ENCODE assay signal across 17 mouse cellular contexts in the genomic region with DNA sequence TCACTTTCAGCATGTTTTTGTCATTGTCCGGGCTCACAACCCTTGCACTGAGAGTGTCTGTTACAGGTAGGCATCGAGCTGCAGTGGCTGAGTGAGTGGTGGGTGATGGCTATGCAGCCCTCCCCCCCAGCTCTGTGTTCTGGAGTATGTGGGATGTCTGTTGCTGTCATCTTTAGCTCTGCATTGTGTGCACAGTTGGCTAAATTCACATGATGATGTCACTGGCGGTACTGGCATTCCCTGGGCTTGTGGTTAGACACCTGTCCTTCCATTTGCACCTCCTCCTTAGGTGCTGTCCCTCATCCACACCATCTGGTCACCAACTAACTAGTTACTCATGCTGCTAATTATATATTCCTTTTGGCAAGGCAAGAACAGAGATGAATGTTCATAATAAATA.
A peak's percentile ranks its signal among the peaks of the same experiment; 100 is the strongest.
DNase-seq lines count a peak whose midpoint lies in the region; ATAC-seq and TF ChIP-seq lines count a peak whose summit lies in the region.
"Had no signal": no experiment of that assay in that cellular context is flagged by ENCODE, and none has a peak within 500 bp of the region (broad histone marks: within the 10 kb centered on the region; RNA-seq: fewer than 3 reads in every experiment).

No protein-coding gene starts in this region.

- 85% methylated on average over 3 of the region's 3 CpGs for WGBS in forebrain, embryonic 15.5 days
- WGBS in forebrain, embryonic 11.5 days = 97% methylated on average over 3 of the region's 3 CpGs
- 83% methylated on average over 3 of the region's 3 CpGs for WGBS in forebrain, postnatal 0 days
- 74% methylated on average over 3 of the region's 3 CpGs for WGBS in olfactory bulb, adult 2 months
- 88% methylated on average over 3 of the region's 3 CpGs for WGBS in hindbrain, embryonic 10.5 days
- 95% methylated on average over 3 of the region's 3 CpGs for WGBS in intestine, postnatal 0 days

- no peak overlapping the region for H3K4me3 ChIP-seq in forebrain, embryonic 15.5 days
- no peak overlapping the region for H3K4me3 ChIP-seq in forebrain, embryonic 11.5 days (ENCODE audit: low read depth, low read length)
- no peak overlapping the region for H3K4me3 ChIP-seq in forebrain, postnatal 0 days (ENCODE audit: low read depth, low read length)
- no peak overlapping the region for H3K4me3 ChIP-seq in olfactory bulb, adult 2 months (ENCODE audit: insufficient read depth, low read depth, low read length)
- no peak overlapping the region for H3K4me3 ChIP-seq in hindbrain, embryonic 10.5 days
- no peak overlapping the region for H3K4me3 ChIP-seq in intestine, postnatal 0 days (ENCODE audit: low read depth, low read length)
- H3K4me3 ChIP-seq: midbrain, embryonic 13.5 days; neural tube, embryonic 13.5 days had no signal

- H3K4me2 ChIP-seq in forebrain, embryonic 15.5 days (replicated peaks) = no peak overlapping the region
- H3K4me2 ChIP-seq in forebrain, embryonic 11.5 days (ENCODE audit: low read depth, low read length, severe bottlenecking) = no peak overlapping the region
- no peak overlapping the region for H3K4me2 ChIP-seq in forebrain, postnatal 0 days (ENCODE audit: low read depth)
- H3K4me2 ChIP-seq in intestine, postnatal 0 days (replicated peaks; ENCODE audit: low read depth) = no peak overlapping the region
- H3K4me2 ChIP-seq: heart, embryonic 11.5 days; hindbrain, embryonic 14.5 days; midbrain, embryonic 13.5 days; neural tube, embryonic 13.5 days had no signal

- peak; percentile 70 for ATAC-seq in forebrain, embryonic 15.5 days (replicated peaks)
- no peak for ATAC-seq in forebrain, embryonic 11.5 days (replicated peaks; ENCODE audit: low FRiP score)
- peak; percentile 52; the same call in 1 of the 2 replicates for ATAC-seq in forebrain, postnatal 0 days
- ATAC-seq in intestine, postnatal 0 days = no peak
- ATAC-seq: midbrain, embryonic 13.5 days had no signal

- no peak for TF ChIP-seq CTCF in forebrain, postnatal 0 days (IDR thresholded peaks at IDR 0.05; ENCODE audit: low read depth)
- TF ChIP-seq CTCF in olfactory bulb, adult 2 months (IDR thresholded peaks at IDR 0.05; ENCODE audit: insufficient read depth, low read depth, low read length) = no peak
- no peak for TF ChIP-seq CTCF in intestine, postnatal 0 days (IDR thresholded peaks at IDR 0.05; ENCODE audit: low read depth)

- H3K9me3 ChIP-seq in forebrain, embryonic 15.5 days = no peaks in the 10 kb centered on the region
- no peaks in the 10 kb centered on the region for H3K9me3 ChIP-seq in forebrain, embryonic 11.5 days (ENCODE audit: control insufficient read depth, low read length)
- H3K9me3 ChIP-seq in forebrain, postnatal 0 days (ENCODE audit: low read length) = no peaks in the 10 kb centered on the region
- H3K9me3 ChIP-seq in hindbrain, embryonic 10.5 days = no peaks in the 10 kb centered on the region
- no peaks in the 10 kb centered on the region for H3K9me3 ChIP-seq in intestine, postnatal 0 days (ENCODE audit: control insufficient read depth)
- H3K9me3 ChIP-seq: midbrain, embryonic 13.5 days; neural tube, embryonic 13.5 days had no signal

- H3K36me3 ChIP-seq in forebrain, embryonic 15.5 days = no peaks in the 10 kb centered on the region
- H3K36me3 ChIP-seq in forebrain, embryonic 11.5 days (ENCODE audit: control insufficient read depth, insufficient read depth, low read length) = no peaks in the 10 kb centered on the region
- H3K36me3 ChIP-seq in forebrain, postnatal 0 days (ENCODE audit: insufficient read depth) = peaks cover 3% of the 10 kb centered on the region
- H3K36me3 ChIP-seq in hindbrain, embryonic 10.5 days = peaks cover 36% of the 10 kb centered on the region
- H3K36me3 ChIP-seq in intestine, postnatal 0 days (ENCODE audit: control insufficient read depth, insufficient read depth) = peaks cover 6% of the 10 kb centered on the region; the same call in 1 of the 2 replicates
- H3K36me3 ChIP-seq: neural tube, embryonic 13.5 days had no signal

- peaks cover 10% of the 10 kb centered on the region; the same call in 1 of the 2 replicates for H3K4me1 ChIP-seq in forebrain, embryonic 15.5 days
- H3K4me1 ChIP-seq in forebrain, embryonic 11.5 days (replicated peaks; ENCODE audit: control insufficient read depth, insufficient read depth, low read length) = no peaks in the 10 kb centered on the region
- peaks cover 7% of the 10 kb centered on the region; the same call in 1 of the 2 replicates for H3K4me1 ChIP-seq in forebrain, postnatal 0 days (ENCODE audit: insufficient read depth)
- H3K4me1 ChIP-seq in olfactory bulb, adult 2 months (ENCODE audit: control insufficient read depth, insufficient read depth, low read length) = peaks cover 22% of the 10 kb centered on the region
- H3K4me1 ChIP-seq in hindbrain, embryonic 10.5 days (replicated peaks) = no peaks in the 10 kb centered on the region
- no peaks in the 10 kb centered on the region for H3K4me1 ChIP-seq in intestine, postnatal 0 days (replicated peaks; ENCODE audit: control insufficient read depth, insufficient read depth, low read length)
- H3K4me1 ChIP-seq: midbrain, embryonic 13.5 days had no signal

- no peaks in the 10 kb centered on the region for H3K27me3 ChIP-seq in forebrain, embryonic 15.5 days
- H3K27me3 ChIP-seq in forebrain, embryonic 11.5 days (ENCODE audit: control insufficient read depth, insufficient read depth, low read length) = no peaks in the 10 kb centered on the region
- no peaks in the 10 kb centered on the region for H3K27me3 ChIP-seq in forebrain, postnatal 0 days (ENCODE audit: insufficient read depth, low read length)
- no peaks in the 10 kb centered on the region for H3K27me3 ChIP-seq in hindbrain, embryonic 10.5 days (ENCODE audit: insufficient read depth, poor library complexity, severe bottlenecking)
- no peaks in the 10 kb centered on the region for H3K27me3 ChIP-seq in intestine, postnatal 0 days (replicated peaks; ENCODE audit: control insufficient read depth, insufficient read depth, low read length)
- H3K27me3 ChIP-seq: midbrain, embryonic 13.5 days; neural tube, embryonic 13.5 days had no signal

- H3K27ac ChIP-seq in forebrain, embryonic 15.5 days (replicated peaks) = 0 out of 2 replicates have a peak overlapping the region, but pooled peaks have one; percentile 39
- H3K27ac ChIP-seq in forebrain, embryonic 11.5 days (ENCODE audit: low read depth, low read length) = no peak overlapping the region
- H3K27ac ChIP-seq in forebrain, postnatal 0 days (ENCODE audit: low read depth, low read length) = peak overlapping the region; percentile 58
- peak overlapping the region; percentile 48 for H3K27ac ChIP-seq in olfactory bulb, adult 2 months (ENCODE audit: insufficient read depth, low read depth, low read length)
- no peak overlapping the region for H3K27ac ChIP-seq in hindbrain, embryonic 10.5 days
- no peak overlapping the region for H3K27ac ChIP-seq in intestine, postnatal 0 days (ENCODE audit: low read depth, low read length)
- H3K27ac ChIP-seq: hindbrain, embryonic 14.5 days; kidney, postnatal 0 days; midbrain, embryonic 13.5 days; neural tube, embryonic 13.5 days had no signal

- no peak for TF ChIP-seq POLR2A in olfactory bulb, adult 2 months (IDR thresholded peaks at IDR 0.05; ENCODE audit: insufficient read depth, low read depth, low read length)

- no peak for DNase-seq in forebrain, embryonic 11.5 days (ENCODE audit: low spot score)
- DNase-seq in cerebellum, adult 11 months = peak; percentile 82
- DNase-seq in forebrain, postnatal 0 days = no peak
- DNase-seq in hindbrain, embryonic 10.5 days (ENCODE audit: low spot score) = no peak
- DNase-seq in heart, postnatal 25 days (ENCODE audit: low spot score) = no peak
- DNase-seq: B cell, adult 2 months; liver; lung, postnatal 10 days; thymus, adult 18-20 months had no signal

- intact Hi-C loops in heart, postnatal 25 days (cut with DNase I) = no loop called here

- H3K9ac ChIP-seq in forebrain, embryonic 15.5 days (replicated peaks) = no peak overlapping the region
- H3K9ac ChIP-seq in forebrain, embryonic 11.5 days (ENCODE audit: low read length) = no peak overlapping the region
- H3K9ac ChIP-seq in forebrain, postnatal 0 days = no peak overlapping the region
- H3K9ac ChIP-seq in intestine, postnatal 0 days (ENCODE audit: low read depth, low read length) = no peak overlapping the region
- H3K9ac ChIP-seq: hindbrain, embryonic 14.5 days; midbrain, embryonic 13.5 days; neural tube, embryonic 13.5 days had no signal

Comparison
In these comparisons a context has a peak if more than half of its experiments do, and no peak if none do; other contexts are left out.
1. ATAC-seq: peak in forebrain, embryonic 15.5 days (single experiment) and forebrain, postnatal 0 days (single experiment); none in forebrain, embryonic 11.5 days (single experiment) and intestine, postnatal 0 days (single experiment).
2. H3K27ac ChIP-seq: peak in forebrain, embryonic 15.5 days (single experiment), forebrain, postnatal 0 days (single experiment) and olfactory bulb, adult 2 months (single experiment); none in forebrain, embryonic 11.5 days (single experiment), hindbrain, embryonic 10.5 days (single experiment) and intestine, postnatal 0 days (single experiment).